Mouse (Mus musculus): ENCODE measurements around the gene Cep57l1.

GRCm38 (mm10) chr10:41818036-41818732 is 8.5 kb upstream of the Cep57l1 start:
- TF ChIP-seq CTCF (IDR thresholded peaks at IDR 0.05) (no peak), EP300 (IDR thresholded peaks at IDR 0.05) (no peak)

Data from lung, postnatal 0 days (tissue).